Mouse (Mus musculus) megakaryocyte-erythroid progenitor cell, adult 5-6 weeks (primary cell): ENCODE results near the gene Ric3. TPM values are rescaled to one million over a fixed set of nuclear protein-coding genes. Genes with fewer than 3 reads are reported as not detected.

Experiments used
- ATAC-seq: replicated peaks from 2 replicates; pipeline ENCODE4 v1.8.0; 2016; ENCODE audit warnings: mild to moderate bottlenecking, inconsistent platforms; ENCODE audit not compliant: severe bottlenecking, poor library complexity, low FRiP score, low TSS enrichment
- total RNA-seq, 2 experiments: library from RNA; stranded (forward) in 1 of 2; stranded (reverse) in 1 of 2; fragments of 200-1000, 215-1000 nt in 1 of 2; fragments of >200 nt in 1 of 2; fragmentation: Nextera tagmentation in 1 of 2; gene quantifications; 2 replicates each; pipeline ENCODE4 v1.2.3; 2014 to 2017

Gene Ric3
- total RNA-seq, 2 experiments from 2014 or later = 0.75 to 1.2 TPM

GRCm38 (mm10) chr7:109069641-109070040, 13.5 kb downstream of the Ric3 start:
- no peak for ATAC-seq

- no peak for ATAC-seq
These were observed 23.6 kb downstream of the Ric3 start for GRCm38 (mm10) chr7:109059536-109059935.

- ATAC-seq = no peak
These were observed 32.3 kb downstream of the Ric3 start for GRCm38 (mm10) chr7:109050831-109051230.

GRCm38 (mm10) chr7:109045876-109046275, 37.3 kb downstream of the Ric3 start:
- no peak for ATAC-seq

- no peak for ATAC-seq
These were observed 43.7 kb downstream of the Ric3 start for GRCm38 (mm10) chr7:109039445-109039844.

- ATAC-seq = no peak
These were observed 44.1 kb downstream of the Ric3 start for GRCm38 (mm10) chr7:109038987-109039386.

- ATAC-seq = no peak
These were observed 44.9 kb downstream of the Ric3 start for GRCm38 (mm10) chr7:109038121-109038735.

- no peak for ATAC-seq
These were observed 51.1 kb downstream of the Ric3 start for GRCm38 (mm10) chr7:109032054-109032453.

GRCm38 (mm10) chr7:109031331-109031730, 51.8 kb downstream of the Ric3 start:
- no peak for ATAC-seq

GRCm38 (mm10) chr7:109029961-109030465, 53.1 kb downstream of the Ric3 start:
- no peak for ATAC-seq

- ATAC-seq = peak; percentile 78
These were observed 54.9 kb downstream of the Ric3 start for GRCm38 (mm10) chr7:109028204-109028603.

GRCm38 (mm10) chr7:109027721-109028120, 55.4 kb downstream of the Ric3 start:
- no peak for ATAC-seq

GRCm38 (mm10) chr7:109026976-109027375, 56.2 kb downstream of the Ric3 start:
- no peak for ATAC-seq

GRCm38 (mm10) chr7:109025743-109026142, 57.4 kb downstream of the Ric3 start:
- ATAC-seq = no peak

- peak; percentile 89 for ATAC-seq
These were observed 61.7 kb downstream of the Ric3 start for GRCm38 (mm10) chr7:109021428-109021827.

- ATAC-seq = no peak
These were observed 63.9 kb downstream of the Ric3 start for GRCm38 (mm10) chr7:109019243-109019642.

- no peak for ATAC-seq
These were observed 66.7 kb downstream of the Ric3 start for GRCm38 (mm10) chr7:109016378-109016923.

GRCm38 (mm10) chr7:109014851-109015250, 68.3 kb downstream of the Ric3 start:
- ATAC-seq = no peak

GRCm38 (mm10) chr7:109012998-109013625, 70.0 kb downstream of the Ric3 start:
- ATAC-seq = no peak

GRCm38 (mm10) chr7:109012575-109012974, 70.6 kb downstream of the Ric3 start:
- no peak for ATAC-seq
